Mouse (Mus musculus) cerebellum, adult (tissue): ENCODE results near the gene Tex30.

ENCODE experiments used
- ATAC-seq: cut with Nextera tagmentation; 2 replicates; pipeline ENCODE4 v1.9.2; 2017; ENCODE audit warnings: mild to moderate bottlenecking, moderate library complexity, mixed read lengths; ENCODE audit not compliant: insufficient number of reproducible peaks, low FRiP score, low TSS enrichment

The Tex30 gene

GRCm38 (mm10) chr1:44102259-44102717, at the start of gene Tex30:
Gene Tex30, minus strand, starts transcription at chr1:44102441.
- ATAC-seq: peak; percentile 99

DNA sequence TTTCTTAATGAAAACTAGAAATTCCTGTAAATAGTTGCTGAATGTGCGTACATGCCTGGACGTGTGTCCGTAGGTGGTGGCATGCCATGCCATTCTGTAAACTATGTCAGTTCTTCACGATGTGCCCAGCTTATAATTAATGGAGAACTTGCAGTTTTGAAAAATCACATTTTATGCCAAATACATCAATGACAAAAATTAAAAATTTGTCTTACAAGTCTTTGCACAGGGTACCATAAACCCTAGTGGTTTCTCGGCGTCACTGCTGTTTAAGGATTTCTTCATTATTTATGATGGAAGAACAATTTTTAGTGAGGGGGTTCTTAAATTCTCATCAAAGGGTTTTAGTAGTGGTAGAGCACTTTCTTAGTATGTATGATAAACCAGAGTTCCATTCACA, 46.5 kb upstream of the Tex30 start:
- no peak for ATAC-seq

- peak; percentile 97 for ATAC-seq
Measured at GRCm38 (mm10) chr1:44147563-44148381, 45.5 kb upstream of the Tex30 start, which contains the start of gene Ercc5. Gene Ercc5, plus strand, starts transcription at chr1:44147744.

GRCm38 (mm10) chr1:44142747-44143146, 40.5 kb upstream of the Tex30 start:
- ATAC-seq: no peak

GRCm38 (mm10) chr1:44140232-44140631, 38.0 kb upstream of the Tex30 start:
- no peak for ATAC-seq

DNA sequence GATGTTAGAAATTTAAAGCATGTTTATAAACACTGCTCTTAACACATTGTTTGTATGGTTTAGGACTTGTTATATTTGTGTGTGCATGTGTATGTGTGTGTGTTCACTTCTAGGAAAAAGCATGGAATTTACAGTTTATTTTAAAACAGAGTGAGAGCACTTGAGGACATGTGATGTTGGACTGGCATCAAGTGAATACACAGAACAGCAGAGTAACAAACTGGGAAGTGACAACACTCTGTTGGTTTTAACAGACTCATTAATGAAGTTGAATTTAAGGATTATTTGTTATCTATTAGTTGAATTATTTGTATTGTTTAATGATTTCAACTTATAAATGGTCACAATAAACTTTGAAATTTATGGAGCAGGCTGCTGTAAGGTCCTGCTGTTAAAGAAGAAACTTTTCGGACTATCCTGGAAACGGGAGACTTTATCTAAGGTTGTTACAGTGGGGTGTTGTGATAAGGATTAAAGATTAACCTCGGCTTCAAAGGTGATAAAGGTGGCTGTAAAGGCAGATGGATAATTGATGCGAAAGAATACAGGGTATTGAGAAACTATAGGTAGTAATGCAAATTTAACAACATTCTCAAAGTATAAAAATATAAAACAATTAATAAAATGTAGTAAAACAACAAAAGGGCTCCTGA, 27.8 kb upstream of the Tex30 start:
- no peak for ATAC-seq

- ATAC-seq: no peak
Measured at GRCm38 (mm10) chr1:44125590-44125989, 23.3 kb upstream of the Tex30 start.

GRCm38 (mm10) chr1:44122256-44122655, 20.0 kb upstream of the Tex30 start:
- no peak for ATAC-seq

GRCm38 (mm10) chr1:44120074-44120406, 17.8 kb upstream of the Tex30 start:
- ATAC-seq: no peak; the same call in 1 of the 2 replicates

- ATAC-seq: peak; percentile 77
Measured at GRCm38 (mm10) chr1:44119201-44120073, 17.2 kb upstream of the Tex30 start.

- ATAC-seq: peak; percentile 97
Measured at GRCm38 (mm10) chr1:44118239-44119054, 16.2 kb upstream of the Tex30 start, which contains the start of the genes Kdelc1 and Bivm. Gene Kdelc1, minus strand, starts transcription at chr1:44118808. Gene Bivm, plus strand, starts transcription at chr1:44118957.

DNA sequence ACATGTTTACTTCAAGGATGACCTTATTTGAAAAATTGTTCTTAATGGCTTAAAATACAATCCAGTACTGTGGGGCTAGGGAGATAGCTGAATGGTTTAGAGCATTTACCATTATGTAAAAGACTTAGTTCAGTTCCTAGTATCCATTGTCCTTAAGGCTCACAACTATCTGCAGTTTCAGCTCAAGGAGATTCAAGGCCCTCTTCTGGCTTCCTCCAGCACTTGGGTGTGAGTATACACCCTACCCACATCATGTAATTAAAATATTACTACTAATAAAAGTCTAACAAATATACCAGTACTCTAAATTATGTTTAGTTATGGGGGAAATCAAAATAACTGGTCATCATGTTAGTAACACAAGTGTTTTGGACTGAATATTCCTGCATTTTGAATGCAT, 15.3 kb upstream of the Tex30 start:
- ATAC-seq: no peak

- no peak for ATAC-seq
Measured at GRCm38 (mm10) chr1:44102939-44103338, 698 bp upstream of the Tex30 start.

DNA sequence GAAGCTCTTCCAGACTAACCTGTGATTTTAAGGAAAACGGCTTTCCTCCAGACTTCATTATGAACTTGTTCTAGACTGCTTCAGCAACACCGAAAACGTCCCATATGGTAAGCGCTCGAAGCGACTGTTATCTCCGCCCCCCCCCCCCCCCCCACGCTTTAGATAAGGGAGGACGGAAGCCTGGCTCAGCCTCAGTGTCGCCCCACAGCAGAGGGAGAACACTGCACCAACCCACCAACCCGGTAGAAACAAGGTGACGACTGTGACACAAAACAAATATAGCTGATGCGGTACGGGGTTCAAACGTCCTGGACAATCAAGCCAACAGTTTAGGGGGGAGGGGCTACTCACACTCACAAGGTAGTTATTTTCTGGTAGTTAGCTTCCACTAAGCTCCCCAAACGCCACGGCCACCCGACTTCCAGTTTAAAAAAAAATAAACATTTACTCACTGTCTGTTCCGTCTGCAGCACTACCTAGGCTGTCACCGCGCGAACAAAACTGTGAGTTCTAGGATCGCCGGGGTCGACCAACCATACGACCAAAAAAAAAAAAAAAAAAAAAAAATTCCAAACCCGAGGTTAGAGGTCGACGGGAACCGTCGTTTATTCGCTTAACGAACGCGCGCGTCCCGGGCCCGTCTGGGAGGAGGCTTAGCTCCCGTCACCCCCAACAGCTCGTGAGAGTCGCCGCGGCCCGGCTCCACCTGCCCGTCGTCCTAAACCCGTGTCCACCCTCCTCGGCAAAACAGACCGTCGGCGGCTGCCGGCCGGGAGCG, 604 bp downstream of the Tex30 start:
- peak; percentile 71 for ATAC-seq

DNA sequence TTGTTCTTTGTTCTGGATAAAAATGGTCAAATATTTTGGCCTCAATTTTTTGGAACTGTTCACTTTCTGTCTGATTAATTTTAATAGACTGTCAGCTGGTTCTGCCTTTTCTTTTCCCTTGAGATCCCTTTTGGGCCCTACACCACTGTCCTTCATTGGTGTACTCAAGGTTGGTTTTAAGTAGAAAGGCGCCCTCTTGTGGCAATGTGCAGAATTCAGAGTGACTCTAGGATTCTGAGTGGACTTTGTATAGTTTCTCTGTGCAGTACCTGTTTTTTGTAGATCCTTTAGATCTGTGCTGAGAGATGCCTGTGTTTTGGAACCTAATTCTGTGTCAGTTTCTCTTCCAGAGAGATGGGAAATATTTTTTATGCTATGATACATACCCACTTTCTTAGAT, 37.6 kb downstream of the Tex30 start:
- no peak for ATAC-seq

DNA sequence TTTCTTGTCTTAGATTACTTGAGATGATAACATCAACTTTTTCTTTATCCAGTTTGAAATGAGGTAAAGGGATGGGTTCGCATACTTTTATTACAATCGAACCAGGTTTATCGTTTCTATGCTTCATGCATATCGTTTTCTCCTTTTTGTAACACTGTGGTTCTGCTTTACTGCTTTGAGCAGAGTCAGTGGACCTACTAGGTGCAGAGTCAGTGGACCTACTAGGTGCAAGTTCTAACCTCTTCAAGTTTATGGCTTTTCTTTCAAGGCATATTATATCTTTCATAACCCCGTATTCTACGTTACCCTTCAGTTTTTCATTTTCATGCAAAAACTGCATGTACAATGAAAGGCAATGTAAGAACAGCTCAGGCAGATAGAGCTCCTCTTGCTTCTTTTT, 38.8 kb downstream of the Tex30 start:
- no peak for ATAC-seq

DNA sequence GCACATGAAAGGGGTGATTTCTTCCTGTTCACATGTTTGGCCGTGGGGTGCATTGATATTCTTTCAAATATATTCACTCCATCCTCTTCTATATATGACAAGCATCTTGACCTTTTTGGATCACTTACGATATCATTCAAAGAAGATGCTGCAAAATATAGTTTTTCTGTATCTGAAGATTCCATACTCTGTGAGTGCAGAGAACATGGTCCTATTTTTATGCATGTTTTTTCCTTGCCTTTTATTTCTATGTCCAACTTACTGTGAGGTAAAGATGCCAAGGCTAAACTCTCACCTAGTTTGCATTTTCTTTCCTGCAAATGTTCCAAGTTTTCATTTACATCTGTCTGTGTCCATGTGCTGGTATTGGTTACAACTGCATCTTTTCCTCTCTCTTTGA, 40.4 kb downstream of the Tex30 start, which contains the start of gene Gm8251:
TSS of gene Gm8251 (minus strand) at position 101 of the 400 bp plus-strand sequence.
- no peak for ATAC-seq

- ATAC-seq: no peak
Measured at GRCm38 (mm10) chr1:44057805-44058204, 44.4 kb downstream of the Tex30 start.

GRCm38 (mm10) chr1:44046556-44046955, 55.7 kb downstream of the Tex30 start:
- ATAC-seq: no peak
